Mouse (Mus musculus): ENCODE data around the gene Degs2. TPM values are rescaled to one million over a fixed set of nuclear protein-coding genes. Genes with fewer than 3 reads are reported as not detected.

Degs2 gene
- polyA plus RNA-seq, 1 experiment from 2014 or later, result 42.9 TPM

DNA sequence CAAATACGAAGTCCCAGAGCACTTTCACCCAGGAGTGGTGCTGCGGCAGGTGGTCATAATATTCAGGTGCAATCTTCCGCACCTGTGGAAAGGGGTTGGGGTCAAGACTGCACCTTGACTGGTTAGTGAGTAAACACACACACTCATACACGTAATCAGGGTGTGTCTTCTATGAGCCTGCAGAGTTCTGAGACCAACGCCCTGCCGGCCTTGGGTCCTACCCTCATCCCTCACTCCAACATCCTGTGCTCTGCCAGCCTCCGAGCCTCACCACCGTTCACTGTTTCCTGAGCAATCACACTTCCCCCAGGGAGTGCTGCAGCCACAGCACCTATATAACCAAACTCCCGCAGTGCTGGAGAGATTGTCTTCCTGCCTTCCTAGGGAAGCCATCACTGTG is 11.6 kb downstream of the Degs2 start:
- peak overlapping the region; percentile 23; the same call in 1 of the 2 replicates for H3K9ac ChIP-seq (ENCODE audit: low read length)
- H3K4me1 ChIP-seq (ENCODE audit: control insufficient read depth, insufficient read depth, low read length), result peaks cover 39% of the 10 kb centered on the region
- peak overlapping the region; percentile 84 for H3K27ac ChIP-seq (ENCODE audit: low read length)
- WGBS, result 64% methylated on average over 9 of the region's 9 CpGs
- H3K27me3 ChIP-seq (ENCODE audit: control insufficient read depth, insufficient read depth, low read length), result no peaks in the 10 kb centered on the region
- H3K36me3 ChIP-seq (ENCODE audit: control insufficient read depth, insufficient read depth, low read length), result no peaks in the 10 kb centered on the region
- H3K4me2 ChIP-seq (ENCODE audit: low read depth, low read length), result no peak overlapping the region
- no peak overlapping the region for H3K4me3 ChIP-seq (replicated peaks; ENCODE audit: low read length)
- peak; percentile 38; the same call in 1 of the 2 replicates for ATAC-seq (ENCODE audit: insufficient read depth, low FRiP score)
- no peaks in the 10 kb centered on the region for H3K9me3 ChIP-seq (replicated peaks; ENCODE audit: control insufficient read depth, low read length)

DNA sequence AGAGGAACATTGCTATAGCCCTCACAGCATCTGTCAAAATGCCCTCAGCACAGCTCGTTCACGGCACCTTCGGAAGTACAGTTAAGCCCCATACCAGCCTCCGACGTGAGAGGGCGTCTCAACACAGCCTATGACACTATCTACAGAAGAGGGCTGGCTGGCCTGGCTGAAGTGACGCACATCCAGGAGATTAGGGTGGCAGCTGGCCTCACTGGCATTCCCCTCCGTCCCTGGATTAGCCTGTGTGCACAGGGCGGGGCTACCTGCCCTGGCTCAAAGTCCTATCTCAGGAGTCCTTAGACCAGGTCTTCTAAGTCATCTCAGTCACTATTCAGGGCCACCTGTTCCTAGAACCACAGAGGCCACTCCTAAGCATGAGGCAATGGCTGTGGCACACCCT is 12.9 kb downstream of the Degs2 start:
- Histone ChIP-seq H3K4me3 (replicated peaks; ENCODE audit: low read length) (no peak overlapping the region), H3K9me3 (replicated peaks; ENCODE audit: control insufficient read depth, low read length) (no peaks in the 10 kb centered on the region), H3K4me2 (ENCODE audit: low read depth, low read length) (no peak overlapping the region), H3K27me3 (ENCODE audit: control insufficient read depth, insufficient read depth, low read length) (no peaks in the 10 kb centered on the region), H3K36me3 (ENCODE audit: control insufficient read depth, insufficient read depth, low read length) (no peaks in the 10 kb centered on the region), H3K27ac (ENCODE audit: low read length) (peak overlapping the region; percentile 84), H3K4me1 (ENCODE audit: control insufficient read depth, insufficient read depth, low read length) (peaks cover 29% of the 10 kb centered on the region), H3K9ac (ENCODE audit: low read length) (no peak overlapping the region)
- ATAC-seq (ENCODE audit: insufficient read depth, low FRiP score), result peak; percentile 84
- 53% methylated on average over 9 of the region's 9 CpGs for WGBS

DNA sequence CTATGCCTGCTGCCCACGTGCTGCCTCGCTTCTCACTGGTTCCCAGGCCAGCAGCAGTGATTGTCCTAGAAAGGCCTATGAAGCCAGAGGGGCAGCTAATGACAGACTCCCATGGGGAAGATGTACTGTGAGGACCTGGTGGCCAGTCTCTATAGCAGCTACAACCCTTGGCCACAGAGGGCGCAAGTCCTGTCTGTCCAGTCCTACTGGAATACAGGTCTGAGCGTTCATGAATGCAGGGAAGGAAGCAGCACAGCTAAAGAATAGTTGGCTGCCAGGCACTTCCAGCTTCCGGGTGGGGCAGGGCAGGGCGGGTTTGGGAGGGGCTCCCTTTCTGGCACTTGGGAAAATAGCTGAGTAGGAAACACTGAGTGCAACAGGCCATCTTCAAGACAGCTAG is 15.2 kb downstream of the Degs2 start:
- peak overlapping the region; percentile 68 for H3K27ac ChIP-seq (ENCODE audit: low read length)
- peak overlapping the region; percentile 47 for H3K9ac ChIP-seq (ENCODE audit: low read length)
- peak; percentile 34; the same call in 1 of the 2 replicates for ATAC-seq (ENCODE audit: insufficient read depth, low FRiP score)
- no peak overlapping the region for H3K4me2 ChIP-seq (ENCODE audit: low read depth, low read length)
- no peaks in the 10 kb centered on the region for H3K27me3 ChIP-seq (ENCODE audit: control insufficient read depth, insufficient read depth, low read length)
- H3K36me3 ChIP-seq (ENCODE audit: control insufficient read depth, insufficient read depth, low read length), result no peaks in the 10 kb centered on the region
- 50% methylated on average over 6 of the region's 6 CpGs for WGBS
- H3K4me3 ChIP-seq (replicated peaks; ENCODE audit: low read length), result no peak overlapping the region
- no peaks in the 10 kb centered on the region for H3K9me3 ChIP-seq (replicated peaks; ENCODE audit: control insufficient read depth, low read length)
- peaks cover 29% of the 10 kb centered on the region for H3K4me1 ChIP-seq (ENCODE audit: control insufficient read depth, insufficient read depth, low read length)

DNA sequence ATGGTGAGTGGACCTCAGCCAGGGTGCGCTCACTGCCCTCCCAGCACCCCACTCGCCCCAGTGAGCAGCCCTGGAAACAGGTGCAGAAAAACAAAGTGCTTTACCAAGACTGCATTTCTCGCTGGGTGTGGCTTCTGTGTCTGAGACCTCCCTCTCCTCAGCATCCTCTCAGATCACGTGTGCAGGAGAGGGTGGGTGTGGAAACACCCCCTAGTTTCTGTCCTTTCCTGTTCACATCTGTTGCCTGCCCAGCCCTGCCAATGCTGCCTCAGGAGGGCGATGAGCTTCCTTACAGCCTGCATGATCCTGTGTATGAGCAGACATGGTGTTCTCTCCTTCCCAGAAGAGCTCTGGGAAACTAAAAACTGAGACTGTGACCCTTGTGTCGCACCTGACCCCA is 15.7 kb downstream of the Degs2 start:
- no peak for ATAC-seq (ENCODE audit: insufficient read depth, low FRiP score)
- Histone ChIP-seq H3K27ac (ENCODE audit: low read length) (peak overlapping the region; percentile 68), H3K9me3 (replicated peaks; ENCODE audit: control insufficient read depth, low read length) (no peaks in the 10 kb centered on the region), H3K4me3 (replicated peaks; ENCODE audit: low read length) (no peak overlapping the region), H3K4me1 (ENCODE audit: control insufficient read depth, insufficient read depth, low read length) (peaks cover 29% of the 10 kb centered on the region), H3K36me3 (ENCODE audit: control insufficient read depth, insufficient read depth, low read length) (peaks cover under 1% of the 10 kb centered on the region; the same call in 1 of the 2 replicates), H3K4me2 (ENCODE audit: low read depth, low read length) (no peak overlapping the region), H3K9ac (ENCODE audit: low read length) (no peak overlapping the region; the same call in 1 of the 2 replicates), H3K27me3 (ENCODE audit: control insufficient read depth, insufficient read depth, low read length) (no peaks in the 10 kb centered on the region)
- WGBS, result 71% methylated on average over 6 of the region's 6 CpGs

DNA sequence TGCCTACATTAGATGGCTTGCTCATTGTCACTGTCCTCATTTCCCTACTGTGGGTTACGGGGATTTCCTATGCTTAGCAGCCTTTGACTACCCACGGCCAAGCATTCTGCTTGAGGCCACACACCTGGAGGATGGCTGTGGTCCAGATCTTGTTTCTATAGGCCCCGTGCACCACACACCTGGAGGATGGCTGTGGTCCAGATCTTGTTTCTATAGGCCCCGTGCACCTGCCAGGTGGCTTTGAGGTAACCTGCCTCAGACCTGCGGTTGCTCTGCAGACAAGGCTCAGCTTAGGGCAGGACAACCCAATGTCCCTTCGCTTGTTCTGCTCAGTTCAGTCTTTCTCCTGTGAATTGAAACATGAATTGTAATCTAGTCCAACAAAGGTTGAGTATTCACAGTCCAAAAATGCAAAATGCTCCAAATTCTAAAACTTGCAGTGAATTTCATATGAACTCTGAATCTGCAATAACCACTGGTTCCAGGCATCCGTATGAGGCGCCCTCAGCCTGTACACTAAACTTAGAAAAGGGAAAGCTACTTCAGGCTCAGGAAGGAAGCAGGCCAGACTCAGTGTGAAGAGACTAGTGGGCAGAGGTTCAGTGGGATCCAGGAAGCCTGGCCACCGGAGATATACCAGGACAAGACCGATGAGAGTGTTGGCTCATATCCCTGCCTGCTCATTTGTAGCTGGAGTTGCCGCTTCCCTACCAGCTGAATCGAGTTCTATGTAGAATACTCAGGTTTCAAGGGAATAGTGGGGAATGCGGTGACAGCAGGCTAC is 19.7 kb downstream of the Degs2 start:
- H3K36me3 ChIP-seq (ENCODE audit: control insufficient read depth, insufficient read depth, low read length), result peaks cover 4% of the 10 kb centered on the region; the same call in 1 of the 2 replicates
- WGBS, result 83% methylated on average over 13 of the region's 13 CpGs
- H3K27ac ChIP-seq (ENCODE audit: low read length), result no peak overlapping the region

DNA sequence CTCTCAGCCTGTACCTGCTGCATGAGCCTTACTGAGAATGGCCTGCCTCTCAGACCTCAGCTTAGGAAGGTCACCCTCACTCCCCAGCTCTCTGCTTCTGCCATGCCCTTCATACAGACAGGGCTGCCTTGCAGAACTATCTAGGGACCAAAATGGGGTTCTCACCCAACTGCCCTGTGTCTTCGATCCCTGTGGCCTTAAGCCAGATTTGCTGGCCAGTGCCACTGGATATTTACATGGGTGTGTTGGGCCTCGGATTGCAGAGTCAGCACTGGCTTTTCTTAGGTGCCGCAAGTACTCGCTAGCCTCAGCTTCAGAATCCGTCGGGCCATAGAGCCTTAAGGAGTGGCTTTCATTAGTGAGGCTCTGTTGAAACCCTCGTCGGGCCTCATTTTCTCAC is 21.3 kb downstream of the Degs2 start:
- Histone ChIP-seq H3K9ac (ENCODE audit: low read length) (no peak overlapping the region), H3K4me1 (ENCODE audit: control insufficient read depth, insufficient read depth, low read length) (no peaks in the 10 kb centered on the region), H3K27me3 (ENCODE audit: control insufficient read depth, insufficient read depth, low read length) (no peaks in the 10 kb centered on the region), H3K4me2 (ENCODE audit: low read depth, low read length) (no peak overlapping the region), H3K9me3 (replicated peaks; ENCODE audit: control insufficient read depth, low read length) (no peaks in the 10 kb centered on the region), H3K36me3 (ENCODE audit: control insufficient read depth, insufficient read depth, low read length) (peaks cover 4% of the 10 kb centered on the region; the same call in 1 of the 2 replicates), H3K27ac (ENCODE audit: low read length) (no peak overlapping the region), H3K4me3 (replicated peaks; ENCODE audit: low read length) (no peak overlapping the region)
- ATAC-seq (ENCODE audit: insufficient read depth, low FRiP score), result no peak
- WGBS, result 87% methylated on average over 8 of the region's 8 CpGs

More for the DNA sequence above, 19.7 kb downstream of the Degs2 start:
- H3K9ac ChIP-seq (ENCODE audit: low read length), result no peak overlapping the region
- no peaks in the 10 kb centered on the region for H3K9me3 ChIP-seq (replicated peaks; ENCODE audit: control insufficient read depth, low read length)
- no peak overlapping the region for H3K4me2 ChIP-seq (ENCODE audit: low read depth, low read length)
- H3K27me3 ChIP-seq (ENCODE audit: control insufficient read depth, insufficient read depth, low read length), result no peaks in the 10 kb centered on the region
- H3K4me3 ChIP-seq (replicated peaks; ENCODE audit: low read length), result no peak overlapping the region
- peaks cover 7% of the 10 kb centered on the region; the same call in 1 of the 2 replicates for H3K4me1 ChIP-seq (ENCODE audit: control insufficient read depth, insufficient read depth, low read length)
- ATAC-seq (ENCODE audit: insufficient read depth, low FRiP score), result no peak

DNA sequence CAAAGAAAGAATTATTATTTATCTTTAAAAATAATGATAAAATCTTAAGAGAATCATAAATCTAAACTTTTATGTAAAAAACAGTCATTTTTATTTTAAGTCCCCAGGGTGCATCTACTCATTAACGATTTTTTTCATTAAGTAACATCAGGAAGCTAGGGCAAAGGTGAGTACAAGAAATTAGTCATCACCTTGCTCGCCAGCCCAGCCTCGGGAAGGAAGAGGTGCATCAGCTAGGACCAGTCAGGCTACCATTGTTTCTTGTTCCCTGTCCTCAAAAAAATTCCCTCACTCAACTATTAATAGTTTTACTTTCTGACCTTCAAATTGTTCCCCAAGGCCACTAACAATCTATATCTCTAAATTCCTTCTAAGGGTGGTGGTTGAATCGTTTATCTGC is 23.7 kb downstream of the Degs2 start:
- Histone ChIP-seq H3K9ac (ENCODE audit: low read length) (no peak overlapping the region), H3K27me3 (ENCODE audit: control insufficient read depth, insufficient read depth, low read length) (no peaks in the 10 kb centered on the region), H3K4me2 (ENCODE audit: low read depth, low read length) (no peak overlapping the region), H3K36me3 (ENCODE audit: control insufficient read depth, insufficient read depth, low read length) (peaks cover 7% of the 10 kb centered on the region; the same call in 1 of the 2 replicates), H3K27ac (ENCODE audit: low read length) (no peak overlapping the region), H3K9me3 (replicated peaks; ENCODE audit: control insufficient read depth, low read length) (no peaks in the 10 kb centered on the region), H3K4me1 (ENCODE audit: control insufficient read depth, insufficient read depth, low read length) (peaks cover 2% of the 10 kb centered on the region; the same call in 1 of the 2 replicates), H3K4me3 (replicated peaks; ENCODE audit: low read length) (no peak overlapping the region)
- 70% methylated on average over 4 of the region's 4 CpGs for WGBS
- no peak for ATAC-seq (ENCODE audit: insufficient read depth, low FRiP score)

DNA sequence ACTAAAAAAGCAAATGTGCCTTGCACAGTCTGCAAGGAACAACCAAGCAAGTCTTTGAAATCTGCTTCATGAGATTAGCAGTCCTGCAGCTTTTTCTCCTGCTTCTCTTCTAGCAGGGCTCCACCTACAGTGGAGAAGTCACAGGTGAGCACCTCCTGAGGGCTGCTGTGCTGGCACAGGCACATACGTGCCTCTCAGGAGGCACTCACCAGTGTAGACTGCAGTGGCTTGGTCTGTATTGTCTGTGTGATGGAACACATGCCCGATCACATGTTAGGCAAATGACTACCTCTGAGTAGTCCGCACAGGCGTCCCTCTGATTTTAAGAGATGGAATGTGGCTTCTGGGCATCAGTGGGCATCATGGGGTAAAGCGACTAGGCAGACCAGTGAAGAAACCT is 25.0 kb downstream of the Degs2 start:
- no peak for ATAC-seq (ENCODE audit: insufficient read depth, low FRiP score)
- no peak overlapping the region for H3K4me3 ChIP-seq (replicated peaks; ENCODE audit: low read length)
- no peak overlapping the region for H3K9ac ChIP-seq (ENCODE audit: low read length)
- H3K36me3 ChIP-seq (ENCODE audit: control insufficient read depth, insufficient read depth, low read length), result peaks cover 7% of the 10 kb centered on the region; the same call in 1 of the 2 replicates
- WGBS, result 91% methylated on average over 5 of the region's 5 CpGs
- peaks cover 2% of the 10 kb centered on the region; the same call in 1 of the 2 replicates for H3K4me1 ChIP-seq (ENCODE audit: control insufficient read depth, insufficient read depth, low read length)
- no peaks in the 10 kb centered on the region for H3K9me3 ChIP-seq (replicated peaks; ENCODE audit: control insufficient read depth, low read length)
- no peaks in the 10 kb centered on the region for H3K27me3 ChIP-seq (ENCODE audit: control insufficient read depth, insufficient read depth, low read length)
- H3K4me2 ChIP-seq (ENCODE audit: low read depth, low read length), result no peak overlapping the region
- H3K27ac ChIP-seq (ENCODE audit: low read length), result no peak overlapping the region

DNA sequence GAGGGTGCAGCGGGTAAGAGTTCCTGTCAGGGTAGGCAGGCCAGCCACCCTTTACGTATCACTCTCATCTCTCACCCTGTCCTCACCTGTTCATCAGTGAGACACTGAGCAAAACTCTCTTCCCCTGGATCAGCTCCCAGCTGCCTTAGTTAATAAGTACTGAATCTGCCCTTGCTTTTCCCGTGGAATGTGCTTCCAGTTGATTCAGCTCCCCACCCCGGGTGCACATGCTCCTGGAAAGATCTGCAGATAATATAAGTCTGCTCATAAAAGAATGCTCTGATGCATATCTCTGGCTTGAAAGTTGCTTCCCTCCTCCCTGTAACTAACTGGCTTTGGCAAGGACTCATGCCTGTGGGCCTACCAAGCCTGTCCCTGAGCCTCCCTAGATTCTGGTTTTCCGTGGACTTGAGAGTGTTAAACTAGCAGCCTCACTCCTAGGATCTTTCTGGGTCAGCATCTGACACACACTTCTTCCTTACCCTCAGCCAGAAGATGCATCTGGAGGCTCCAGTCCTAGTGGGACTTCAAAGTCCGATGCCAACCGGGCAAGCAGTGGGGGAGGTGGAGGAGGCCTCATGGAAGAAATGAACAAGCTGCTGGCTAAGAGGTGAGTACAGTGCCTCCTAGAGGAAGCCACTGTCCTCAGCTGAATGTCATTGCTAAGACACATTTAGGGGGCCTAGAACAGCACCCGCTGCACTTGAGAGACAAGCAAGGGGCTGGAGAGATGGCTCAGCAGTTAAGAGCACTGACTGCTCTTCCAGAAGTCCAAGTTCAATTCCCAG is 26.3 kb downstream of the Degs2 start:
- Histone ChIP-seq H3K27ac (ENCODE audit: low read length) (no peak overlapping the region), H3K9ac (ENCODE audit: low read length) (no peak overlapping the region), H3K27me3 (ENCODE audit: control insufficient read depth, insufficient read depth, low read length) (no peaks in the 10 kb centered on the region), H3K4me2 (ENCODE audit: low read depth, low read length) (no peak overlapping the region), H3K36me3 (ENCODE audit: control insufficient read depth, insufficient read depth, low read length) (0 out of 2 replicates have a peak, but pooled peaks cover 3% of the 10 kb centered on the region), H3K9me3 (replicated peaks; ENCODE audit: control insufficient read depth, low read length) (no peaks in the 10 kb centered on the region), H3K4me3 (replicated peaks; ENCODE audit: low read length) (no peak overlapping the region), H3K4me1 (ENCODE audit: control insufficient read depth, insufficient read depth, low read length) (peaks cover 2% of the 10 kb centered on the region; the same call in 1 of the 2 replicates)
- WGBS, result 66% methylated on average over 8 of the region's 8 CpGs
- no peak for ATAC-seq (ENCODE audit: insufficient read depth, low FRiP score)

Measured in stomach, embryonic 16.5 days (tissue).